Mouse (Mus musculus): ENCODE measurements around the gene Tcerg1l. TPM values are rescaled to one million over a fixed set of nuclear protein-coding genes. Genes with fewer than 3 reads are reported as not detected.

Gene Tcerg1l
- polyA plus RNA-seq (2016; fragmentation: Nextera tagmentation; extraction: Ambion mirVana) = 3.2 and 3.3 TPM in 2 replicates

- peak; percentile 67; the same call in 1 of the 2 replicates for ATAC-seq (ENCODE audit: insufficient number of reproducible peaks, insufficient read depth, low FRiP score, low TSS enrichment)
- H3K27me3 ChIP-seq = peaks cover 38% of the 10 kb centered on the region
- H3K9me3 ChIP-seq = no peaks in the 10 kb centered on the region
- WGBS = under 1% methylated on average over 42 of the region's 76 CpGs
- H3K27ac ChIP-seq = no peak within 1 kb of the TSS
- H3K4me2 ChIP-seq (replicated peaks) = peak within 1 kb of the TSS; percentile 100
- H3K36me3 ChIP-seq = no peaks in the 10 kb centered on the region
- H3K4me1 ChIP-seq = peaks cover 4% of the 10 kb centered on the region; the same call in 1 of the 2 replicates
- peak within 1 kb of the TSS; percentile 56 for H3K4me3 ChIP-seq
- peak within 1 kb of the TSS; percentile 49 for H3K9ac ChIP-seq
Measured at GRCm38 (mm10) chr7:138397485-138398181, at the start of gene Tcerg1l. Gene Tcerg1l (minus strand): TSS chr7:138397730.

DNA sequence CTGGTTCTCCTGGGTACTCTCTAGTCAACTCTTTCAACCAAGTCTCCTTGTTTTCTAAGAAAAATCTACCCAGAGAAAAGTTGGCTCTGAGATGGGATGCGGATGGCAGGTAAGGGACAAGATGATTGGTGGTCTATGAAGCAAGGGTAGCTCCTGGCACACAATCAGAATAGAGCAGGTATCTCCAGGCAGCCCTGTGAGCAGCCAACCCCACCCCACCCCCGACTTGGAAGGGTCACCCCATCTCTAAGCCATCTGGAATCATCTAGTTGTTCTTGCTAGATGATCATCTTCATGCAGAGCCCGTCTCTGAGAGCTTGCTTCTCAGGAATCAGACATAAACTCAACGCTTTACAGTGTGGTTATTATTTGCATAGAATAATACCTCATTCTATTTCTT, 44.6 kb upstream of the Tcerg1l start:
- 72% methylated on average over 4 of the region's 4 CpGs for WGBS
- H3K9me3 ChIP-seq = no peaks in the 10 kb centered on the region
- no peaks in the 10 kb centered on the region for H3K36me3 ChIP-seq
- no peak overlapping the region for H3K27ac ChIP-seq
- no peak for ATAC-seq (ENCODE audit: insufficient number of reproducible peaks, insufficient read depth, low FRiP score, low TSS enrichment)
- no peak overlapping the region for H3K9ac ChIP-seq
- H3K4me1 ChIP-seq = no peaks in the 10 kb centered on the region
- H3K27me3 ChIP-seq = no peaks in the 10 kb centered on the region
- H3K4me3 ChIP-seq = no peak overlapping the region
- H3K4me2 ChIP-seq (replicated peaks) = no peak overlapping the region

DNA sequence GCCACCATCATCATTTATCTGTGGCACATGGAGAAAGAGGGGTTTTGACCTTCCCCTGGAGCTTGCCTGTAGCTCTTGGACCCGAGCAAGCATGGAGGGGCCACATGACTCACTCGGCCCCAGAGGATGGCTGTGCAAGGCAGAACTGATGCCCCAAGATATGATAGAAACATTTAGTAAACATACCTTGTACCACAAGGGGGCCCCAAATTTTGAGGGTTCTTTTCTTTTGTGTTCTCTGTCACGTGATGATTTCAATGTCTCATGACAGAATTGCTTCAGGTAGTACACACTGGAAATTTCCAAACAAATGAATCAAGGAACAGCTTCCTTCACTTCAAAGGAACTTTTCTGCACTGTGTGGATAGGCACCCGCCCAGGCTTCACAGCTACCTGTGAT, 35.0 kb upstream of the Tcerg1l start:
- no peaks in the 10 kb centered on the region for H3K27me3 ChIP-seq
- no peak overlapping the region for H3K9ac ChIP-seq
- WGBS = 68% methylated on average over 4 of the region's 4 CpGs
- H3K4me3 ChIP-seq = no peak overlapping the region
- no peak for ATAC-seq (ENCODE audit: insufficient number of reproducible peaks, insufficient read depth, low FRiP score, low TSS enrichment)
- no peaks in the 10 kb centered on the region for H3K9me3 ChIP-seq
- H3K4me1 ChIP-seq = no peaks in the 10 kb centered on the region
- no peaks in the 10 kb centered on the region for H3K36me3 ChIP-seq
- no peak overlapping the region for H3K4me2 ChIP-seq (replicated peaks)
- no peak overlapping the region for H3K27ac ChIP-seq

GRCm38 (mm10) chr7:138431456-138431855, 33.9 kb upstream of the Tcerg1l start:
- H3K27ac ChIP-seq = no peak overlapping the region
- no peaks in the 10 kb centered on the region for H3K36me3 ChIP-seq
- H3K4me1 ChIP-seq = no peaks in the 10 kb centered on the region
- H3K27me3 ChIP-seq = no peaks in the 10 kb centered on the region
- ATAC-seq (ENCODE audit: insufficient number of reproducible peaks, insufficient read depth, low FRiP score, low TSS enrichment) = no peak
- H3K9me3 ChIP-seq = no peaks in the 10 kb centered on the region
- H3K4me2 ChIP-seq (replicated peaks) = no peak overlapping the region
- H3K9ac ChIP-seq = no peak overlapping the region
- no peak overlapping the region for H3K4me3 ChIP-seq

GRCm38 (mm10) chr7:138429916-138430315, 32.4 kb upstream of the Tcerg1l start:
- no peaks in the 10 kb centered on the region for H3K9me3 ChIP-seq
- H3K27ac ChIP-seq = no peak overlapping the region
- no peaks in the 10 kb centered on the region for H3K4me1 ChIP-seq
- ATAC-seq (ENCODE audit: insufficient number of reproducible peaks, insufficient read depth, low FRiP score, low TSS enrichment) = no peak
- no peak overlapping the region for H3K4me2 ChIP-seq (replicated peaks)
- no peaks in the 10 kb centered on the region for H3K27me3 ChIP-seq
- WGBS = 63% methylated on average over 7 of the region's 7 CpGs
- no peak overlapping the region for H3K9ac ChIP-seq
- no peaks in the 10 kb centered on the region for H3K36me3 ChIP-seq
- no peak overlapping the region for H3K4me3 ChIP-seq

- ATAC-seq (ENCODE audit: insufficient number of reproducible peaks, insufficient read depth, low FRiP score, low TSS enrichment) = no peak
- H3K36me3 ChIP-seq = no peaks in the 10 kb centered on the region
- 50% methylated on average over 1 of the region's 1 CpGs for WGBS
Measured at GRCm38 (mm10) chr7:138428826-138429225, 31.3 kb upstream of the Tcerg1l start.

DNA sequence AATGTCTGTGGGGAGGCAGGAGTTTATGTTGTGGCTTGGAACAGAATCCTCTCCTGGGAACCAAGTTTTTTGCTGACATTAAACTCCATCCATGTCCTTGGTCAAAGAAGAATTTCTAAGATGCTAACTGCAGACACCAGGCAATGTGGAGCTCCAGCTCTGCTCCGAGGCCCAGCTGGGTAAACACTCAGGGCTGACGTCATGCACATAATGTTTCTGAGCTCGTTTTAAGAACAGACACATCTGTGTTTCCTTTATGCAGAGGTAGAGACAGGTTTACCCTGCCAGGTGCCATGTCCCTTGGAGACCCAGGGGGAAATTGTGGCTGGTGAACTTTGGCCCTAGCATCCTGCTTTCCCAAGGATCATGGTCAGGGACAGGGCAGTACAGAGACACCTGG, 29.9 kb upstream of the Tcerg1l start:
- Histone ChIP-seq H3K4me3 (no peak overlapping the region), H3K36me3 (no peaks in the 10 kb centered on the region), H3K9ac (no peak overlapping the region), H3K9me3 (no peaks in the 10 kb centered on the region), H3K4me2 (replicated peaks) (no peak overlapping the region), H3K27ac (no peak overlapping the region), H3K27me3 (no peaks in the 10 kb centered on the region), H3K4me1 (no peaks in the 10 kb centered on the region)
- no peak for ATAC-seq (ENCODE audit: insufficient number of reproducible peaks, insufficient read depth, low FRiP score, low TSS enrichment)
- WGBS = 18% methylated on average over 3 of the region's 3 CpGs

More at GRCm38 (mm10) chr7:138428826-138429225, 31.3 kb upstream of the Tcerg1l start:
- H3K9ac ChIP-seq = no peak overlapping the region
- no peaks in the 10 kb centered on the region for H3K4me1 ChIP-seq
- no peak overlapping the region for H3K27ac ChIP-seq
- no peak overlapping the region for H3K4me2 ChIP-seq (replicated peaks)
- no peak overlapping the region for H3K4me3 ChIP-seq
- no peaks in the 10 kb centered on the region for H3K9me3 ChIP-seq
- H3K27me3 ChIP-seq = no peaks in the 10 kb centered on the region

GRCm38 (mm10) chr7:138413496-138413895, 16.0 kb upstream of the Tcerg1l start:
- 74% methylated on average over 5 of the region's 5 CpGs for WGBS
- Histone ChIP-seq H3K4me2 (replicated peaks) (no peak overlapping the region), H3K36me3 (no peaks in the 10 kb centered on the region), H3K4me1 (no peaks in the 10 kb centered on the region), H3K27me3 (no peaks in the 10 kb centered on the region), H3K27ac (no peak overlapping the region), H3K9me3 (no peaks in the 10 kb centered on the region), H3K4me3 (no peak overlapping the region), H3K9ac (no peak overlapping the region)
- no peak for ATAC-seq (ENCODE audit: insufficient number of reproducible peaks, insufficient read depth, low FRiP score, low TSS enrichment)

- Histone ChIP-seq H3K4me1 (peaks cover 4% of the 10 kb centered on the region; the same call in 1 of the 2 replicates), H3K4me2 (replicated peaks) (no peak overlapping the region), H3K4me3 (no peak overlapping the region), H3K9me3 (no peaks in the 10 kb centered on the region), H3K36me3 (no peaks in the 10 kb centered on the region), H3K27ac (no peak overlapping the region), H3K27me3 (peaks cover 32% of the 10 kb centered on the region), H3K9ac (no peak overlapping the region)
- 89% methylated on average over 5 of the region's 5 CpGs for WGBS
- ATAC-seq (ENCODE audit: insufficient number of reproducible peaks, insufficient read depth, low FRiP score, low TSS enrichment) = no peak
Measured at GRCm38 (mm10) chr7:138401641-138402040, 4.1 kb upstream of the Tcerg1l start.

GRCm38 (mm10) chr7:138400506-138401272, 3.2 kb upstream of the Tcerg1l start:
- no peak overlapping the region for H3K4me2 ChIP-seq (replicated peaks)
- no peaks in the 10 kb centered on the region for H3K36me3 ChIP-seq
- no peaks in the 10 kb centered on the region for H3K9me3 ChIP-seq
- H3K27ac ChIP-seq = no peak overlapping the region
- WGBS = 77% methylated on average over 8 of the region's 8 CpGs
- H3K27me3 ChIP-seq = peaks cover 38% of the 10 kb centered on the region
- H3K4me3 ChIP-seq = no peak overlapping the region
- no peak for ATAC-seq (ENCODE audit: insufficient number of reproducible peaks, insufficient read depth, low FRiP score, low TSS enrichment)
- no peak overlapping the region for H3K9ac ChIP-seq
- H3K4me1 ChIP-seq = peaks cover 4% of the 10 kb centered on the region; the same call in 1 of the 2 replicates

DNA sequence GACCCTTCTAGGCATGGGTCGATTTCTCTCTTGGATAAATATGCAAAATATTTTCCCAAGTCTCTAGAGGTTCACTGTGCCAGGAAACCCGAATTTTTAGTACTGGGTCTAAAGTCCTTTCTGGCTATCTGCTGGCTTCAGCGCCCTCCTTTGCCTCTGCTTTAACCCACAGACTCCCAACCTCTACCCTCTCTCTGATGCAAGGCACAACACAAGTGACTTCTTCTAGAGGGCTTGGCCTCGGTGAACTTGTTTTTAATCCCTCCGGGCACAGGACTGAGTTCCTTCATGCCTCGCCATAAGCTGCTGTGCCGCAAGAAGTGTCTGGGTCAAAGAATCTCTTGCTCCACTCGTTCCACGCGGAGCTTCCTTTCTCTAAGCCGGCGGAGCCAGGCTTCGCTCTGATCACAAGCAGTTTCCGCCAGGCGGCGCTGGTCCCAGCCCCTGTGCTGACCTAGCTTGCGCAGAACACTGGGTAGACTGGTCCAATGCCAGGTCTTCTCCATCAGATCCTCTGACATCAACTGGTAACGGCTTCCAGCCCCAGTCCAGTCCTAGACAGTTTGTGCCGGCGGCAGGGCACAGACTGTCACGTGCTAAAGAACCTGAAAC, 758 bp upstream of the Tcerg1l start:
- peak overlapping the region; percentile 100 for H3K4me2 ChIP-seq (replicated peaks)
- peaks cover 38% of the 10 kb centered on the region for H3K27me3 ChIP-seq
- peaks cover 4% of the 10 kb centered on the region; the same call in 1 of the 2 replicates for H3K4me1 ChIP-seq
- under 1% methylated on average over 21 of the region's 21 CpGs for WGBS
- H3K9me3 ChIP-seq = no peaks in the 10 kb centered on the region
- no peak for ATAC-seq (ENCODE audit: insufficient number of reproducible peaks, insufficient read depth, low FRiP score, low TSS enrichment)
- no peaks in the 10 kb centered on the region for H3K36me3 ChIP-seq
- 0 out of 2 replicates have a peak overlapping the region, but pooled peaks have one; percentile 49 for H3K9ac ChIP-seq
- no peak overlapping the region for H3K27ac ChIP-seq
- peak overlapping the region; percentile 56 for H3K4me3 ChIP-seq
